Mouse (Mus musculus): Measurements from ENCODE around the gene Bola1. TPM values are rescaled to one million over a fixed set of nuclear protein-coding genes. Genes with fewer than 3 reads are reported as not detected.

The Bola1 gene
- polyA plus RNA-seq, 1 experiment = 67.8 TPM

GRCm38 (mm10) chr3:96234914-96235313 lies 15.4 kb upstream of the Bola1 start:
- Histone ChIP-seq H3K4me3 (ENCODE audit: insufficient read depth, low read depth, low read length) (no peak overlapping the region), H3K27me3 (replicated peaks; ENCODE audit: control insufficient read depth, insufficient read depth, low read length) (no peaks in the 10 kb centered on the region), H3K27ac (ENCODE audit: insufficient read depth, low read depth, low read length) (no peak overlapping the region), H3K36me3 (ENCODE audit: control insufficient read depth, insufficient read depth, low read length) (no peaks in the 10 kb centered on the region), H3K4me1 (ENCODE audit: control insufficient read depth, insufficient read depth, low read length) (no peaks in the 10 kb centered on the region; the same call in 1 of the 2 replicates)
- WGBS = 95% methylated on average over 2 of the region's 2 CpGs
- TF ChIP-seq CTCF (conservative IDR thresholded peaks at IDR 0.05; ENCODE audit: insufficient read depth, insufficient read length, low read depth, low read length) (no peak), POLR2A (IDR thresholded peaks at IDR 0.05; ENCODE audit: low read depth, low read length) (no peak)
- no peak for DNase-seq

- TF ChIP-seq POLR2A (IDR thresholded peaks at IDR 0.05; ENCODE audit: low read depth, low read length) (no peak), CTCF (conservative IDR thresholded peaks at IDR 0.05; ENCODE audit: insufficient read depth, insufficient read length, low read depth, low read length) (no peak)
- 70% methylated on average over 2 of the region's 2 CpGs for WGBS
- no peak for DNase-seq
Measured at GRCm38 (mm10) chr3:96231758-96232120, 12.2 kb upstream of the Bola1 start.

GRCm38 (mm10) chr3:96230910-96231757 lies 11.6 kb upstream of the Bola1 start:
- no peak for TF ChIP-seq POLR2A (IDR thresholded peaks at IDR 0.05; ENCODE audit: low read depth, low read length)
- no peak for TF ChIP-seq CTCF (conservative IDR thresholded peaks at IDR 0.05; ENCODE audit: insufficient read depth, insufficient read length, low read depth, low read length)
- Histone ChIP-seq H3K27ac (ENCODE audit: insufficient read depth, low read depth, low read length) (no peak overlapping the region), H3K4me3 (ENCODE audit: insufficient read depth, low read depth, low read length) (no peak overlapping the region), H3K36me3 (ENCODE audit: control insufficient read depth, insufficient read depth, low read length) (no peaks in the 10 kb centered on the region), H3K4me1 (ENCODE audit: control insufficient read depth, insufficient read depth, low read length) (no peaks in the 10 kb centered on the region), H3K27me3 (replicated peaks; ENCODE audit: control insufficient read depth, insufficient read depth, low read length) (no peaks in the 10 kb centered on the region)
- DNase-seq = no peak
- WGBS = 77% methylated on average over 4 of the region's 4 CpGs

More at GRCm38 (mm10) chr3:96231758-96232120, 12.2 kb upstream of the Bola1 start:
- Histone ChIP-seq H3K4me3 (ENCODE audit: insufficient read depth, low read depth, low read length) (no peak overlapping the region), H3K27me3 (replicated peaks; ENCODE audit: control insufficient read depth, insufficient read depth, low read length) (no peaks in the 10 kb centered on the region), H3K4me1 (ENCODE audit: control insufficient read depth, insufficient read depth, low read length) (no peaks in the 10 kb centered on the region), H3K36me3 (ENCODE audit: control insufficient read depth, insufficient read depth, low read length) (no peaks in the 10 kb centered on the region), H3K27ac (ENCODE audit: insufficient read depth, low read depth, low read length) (no peak overlapping the region)

- WGBS = 79% methylated on average over 2 of the region's 2 CpGs
- no peak overlapping the region for H3K4me3 ChIP-seq (ENCODE audit: insufficient read depth, low read depth, low read length)
- H3K27ac ChIP-seq (ENCODE audit: insufficient read depth, low read depth, low read length) = no peak overlapping the region
- no peak for TF ChIP-seq CTCF (conservative IDR thresholded peaks at IDR 0.05; ENCODE audit: insufficient read depth, insufficient read length, low read depth, low read length)
- no peak for TF ChIP-seq POLR2A (IDR thresholded peaks at IDR 0.05; ENCODE audit: low read depth, low read length)
- no peak for DNase-seq
- H3K36me3 ChIP-seq (ENCODE audit: control insufficient read depth, insufficient read depth, low read length) = no peaks in the 10 kb centered on the region
- H3K27me3 ChIP-seq (replicated peaks; ENCODE audit: control insufficient read depth, insufficient read depth, low read length) = no peaks in the 10 kb centered on the region
- H3K4me1 ChIP-seq (ENCODE audit: control insufficient read depth, insufficient read depth, low read length) = peaks cover 2% of the 10 kb centered on the region; the same call in 1 of the 2 replicates
Measured at GRCm38 (mm10) chr3:96230404-96230803, 10.9 kb upstream of the Bola1 start.

- no peak for DNase-seq
- 74% methylated on average over 2 of the region's 2 CpGs for WGBS
- no peaks in the 10 kb centered on the region for H3K27me3 ChIP-seq (replicated peaks; ENCODE audit: control insufficient read depth, insufficient read depth, low read length)
- no peak overlapping the region for H3K4me3 ChIP-seq (ENCODE audit: insufficient read depth, low read depth, low read length)
- H3K36me3 ChIP-seq (ENCODE audit: control insufficient read depth, insufficient read depth, low read length) = no peaks in the 10 kb centered on the region
- no peak for TF ChIP-seq CTCF (conservative IDR thresholded peaks at IDR 0.05; ENCODE audit: insufficient read depth, insufficient read length, low read depth, low read length)
- TF ChIP-seq POLR2A (IDR thresholded peaks at IDR 0.05; ENCODE audit: low read depth, low read length) = no peak
- H3K27ac ChIP-seq (ENCODE audit: insufficient read depth, low read depth, low read length) = no peak overlapping the region
- H3K4me1 ChIP-seq (ENCODE audit: control insufficient read depth, insufficient read depth, low read length) = peaks cover 4% of the 10 kb centered on the region; the same call in 1 of the 2 replicates
Measured at GRCm38 (mm10) chr3:96228828-96229227, 9.3 kb upstream of the Bola1 start.

- no peak for TF ChIP-seq CTCF (conservative IDR thresholded peaks at IDR 0.05; ENCODE audit: insufficient read depth, insufficient read length, low read depth, low read length)
- TF ChIP-seq POLR2A (IDR thresholded peaks at IDR 0.05; ENCODE audit: low read depth, low read length) = no peak
- 56% methylated on average over 8 of the region's 8 CpGs for WGBS
- H3K27me3 ChIP-seq (replicated peaks; ENCODE audit: control insufficient read depth, insufficient read depth, low read length) = no peaks in the 10 kb centered on the region
- no peak overlapping the region for H3K4me3 ChIP-seq (ENCODE audit: insufficient read depth, low read depth, low read length)
- no peaks in the 10 kb centered on the region for H3K36me3 ChIP-seq (ENCODE audit: control insufficient read depth, insufficient read depth, low read length)
- H3K27ac ChIP-seq (ENCODE audit: insufficient read depth, low read depth, low read length) = no peak overlapping the region
- peak; percentile 19 for DNase-seq
- peaks cover 6% of the 10 kb centered on the region; the same call in 1 of the 2 replicates for H3K4me1 ChIP-seq (ENCODE audit: control insufficient read depth, insufficient read depth, low read length)
Measured at GRCm38 (mm10) chr3:96226695-96227648, 7.5 kb upstream of the Bola1 start.
